Mouse (Mus musculus) embryo, embryonic 10.5 days (tissue): ENCODE results near the gene Spag17.

ENCODE experiments used
- DNase-seq: peaks from one replicate; pipeline ENCODE4 v3.0.0-alpha.2; 2015; ENCODE audit warnings: low spot score

Gene Spag17

GRCm38 (mm10) chr3:100164991-100165390, 279.8 kb downstream of the Spag17 start:
- DNase-seq, result no peak

- DNase-seq, result no peak
These were observed 290.8 kb downstream of the Spag17 start for GRCm38 (mm10) chr3:100176031-100176430.

- DNase-seq, result no peak
These were observed 295.3 kb downstream of the Spag17 start for GRCm38 (mm10) chr3:100180471-100180870.

- peak; percentile 89 for DNase-seq
These were observed 304.2 kb downstream of the Spag17 start for GRCm38 (mm10) chr3:100189444-100189843.

- no peak for DNase-seq
These were observed 304.7 kb downstream of the Spag17 start for GRCm38 (mm10) chr3:100189861-100190260.
